Mouse (Mus musculus) midbrain, embryonic 12.5 days (tissue): ENCODE measurements around the gene Setmar. TPM values are rescaled to one million over a fixed set of nuclear protein-coding genes. Genes with fewer than 3 reads are reported as not detected.
A peak's percentile ranks its signal among the peaks of the same experiment; 100 is the strongest.

Experiments used
- ATAC-seq: fragments of 200-750 bp; cut with Nextera tagmentation; 2 replicates; pipeline ENCODE4 v1.8.0; 2017; ENCODE audit warnings: low read depth, moderate TSS enrichment, moderate library complexity; ENCODE audit not compliant: low FRiP score
- H3K27ac ChIP-seq: fragments of 300-500 bp; sonication (generic); replicated peaks from 2 replicates; pipeline ENCODE4 v1.5.1; 2016; ENCODE audit warnings: mild to moderate bottlenecking
- H3K27me3 ChIP-seq: fragments of 300-500 bp; sonication (generic); 2 replicates; pipeline ENCODE4 v1.6.1; 2016; ENCODE audit warnings: mild to moderate bottlenecking
- H3K36me3 ChIP-seq: fragments of 300-500 bp; sonication (generic); 2 replicates; pipeline ENCODE4 v1.6.1; 2016
- H3K4me1 ChIP-seq: fragments of 300-500 bp; sonication (generic); 2 replicates; pipeline ENCODE4 v1.6.1; 2016
- H3K4me2 ChIP-seq: fragments of 300-500 bp; sonication (generic); replicated peaks from 2 replicates; pipeline ENCODE4 v1.6.1; 2016; ENCODE audit warnings: mild to moderate bottlenecking, moderate library complexity
- H3K4me3 ChIP-seq: fragments of 300-500 bp; sonication (generic); 2 replicates; pipeline ENCODE4 v1.5.1; 2016; ENCODE audit warnings: mild to moderate bottlenecking
- H3K9ac ChIP-seq: fragments of 300-500 bp; sonication (generic); replicated peaks from 2 replicates; pipeline ENCODE4 v1.6.1; 2016; ENCODE audit warnings: mild to moderate bottlenecking, moderate library complexity
- H3K9me3 ChIP-seq: fragments of 300-500 bp; sonication (generic); 2 replicates; pipeline ENCODE4 v1.6.1; 2016; ENCODE audit warnings: mild to moderate bottlenecking
- WGBS: fragments of 180-500 bp; shearing (Covaris S2); methylation state at CpG from one replicate; pipeline ENCODE4 v1.1.7; 2016; 5-methylcytosine and 5-hydroxymethylcytosine counted together
- polyA plus RNA-seq: library from polyadenylated mRNA; unstranded; fragments of >200 nt; fragmentation: Nextera tagmentation; extraction: Ambion mirVana; gene quantifications from 2 replicates; pipeline ENCODE4 v1.2.1, GENCODE M21; 2016

Setmar gene
- polyA plus RNA-seq, 1 experiment from 2014 or later: 8.3 TPM

DNA sequence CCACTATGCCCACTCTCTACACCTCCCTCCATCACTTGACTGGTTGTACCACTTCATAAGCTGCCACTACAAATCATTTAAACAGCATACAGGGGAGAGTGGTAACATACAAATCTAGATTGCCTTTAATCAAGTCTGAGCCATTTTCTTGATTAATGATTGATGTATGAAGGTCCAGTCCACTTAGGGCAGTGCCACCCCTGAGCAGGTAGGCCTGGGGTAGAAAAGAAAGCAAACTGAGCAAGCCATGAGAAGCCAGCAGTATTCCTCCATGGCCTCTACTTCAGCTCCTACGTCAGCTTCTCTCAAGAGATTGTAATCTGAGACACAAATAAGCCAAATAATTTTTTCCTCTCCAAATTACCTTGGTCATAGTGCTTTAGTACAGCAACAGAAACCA is 26.5 kb downstream of the Setmar start:
- Histone ChIP-seq H3K27ac (no peak overlapping the region), H3K27me3 (no peaks in the 10 kb centered on the region), H3K4me2 (no peak overlapping the region), H3K9ac (no peak overlapping the region), H3K4me1 (no peaks in the 10 kb centered on the region), H3K36me3 (no peaks in the 10 kb centered on the region), H3K4me3 (no peak overlapping the region), H3K9me3 (no peaks in the 10 kb centered on the region)
- ATAC-seq: no peak
- 76% methylated on average over 1 of the region's 1 CpGs for WGBS

DNA sequence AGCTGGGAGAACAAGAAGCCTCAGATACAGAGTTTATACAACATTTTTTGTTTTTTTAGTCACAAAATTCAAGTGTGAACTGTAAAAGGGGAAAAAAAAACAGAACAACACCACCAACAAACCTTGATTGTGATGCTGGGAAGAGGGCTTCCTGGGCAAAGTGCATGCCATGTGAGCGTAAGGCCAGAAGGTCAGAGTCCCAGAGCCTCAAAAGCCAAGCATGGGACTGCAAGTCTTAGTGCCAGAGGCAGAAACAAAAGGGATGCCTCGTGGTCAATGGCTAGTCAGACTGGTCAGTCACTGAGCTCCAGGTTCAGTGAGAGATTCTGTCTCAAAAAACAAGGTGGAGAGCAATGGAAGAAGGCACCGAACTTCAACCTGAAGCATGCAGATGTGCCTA is 27.8 kb downstream of the Setmar start:
- Histone ChIP-seq H3K9ac (no peak overlapping the region), H3K4me1 (no peaks in the 10 kb centered on the region), H3K4me3 (no peak overlapping the region), H3K4me2 (no peak overlapping the region), H3K27ac (no peak overlapping the region), H3K36me3 (no peaks in the 10 kb centered on the region), H3K9me3 (no peaks in the 10 kb centered on the region), H3K27me3 (no peaks in the 10 kb centered on the region)
- ATAC-seq: no peak
- WGBS: 88% methylated on average over 3 of the region's 3 CpGs

DNA sequence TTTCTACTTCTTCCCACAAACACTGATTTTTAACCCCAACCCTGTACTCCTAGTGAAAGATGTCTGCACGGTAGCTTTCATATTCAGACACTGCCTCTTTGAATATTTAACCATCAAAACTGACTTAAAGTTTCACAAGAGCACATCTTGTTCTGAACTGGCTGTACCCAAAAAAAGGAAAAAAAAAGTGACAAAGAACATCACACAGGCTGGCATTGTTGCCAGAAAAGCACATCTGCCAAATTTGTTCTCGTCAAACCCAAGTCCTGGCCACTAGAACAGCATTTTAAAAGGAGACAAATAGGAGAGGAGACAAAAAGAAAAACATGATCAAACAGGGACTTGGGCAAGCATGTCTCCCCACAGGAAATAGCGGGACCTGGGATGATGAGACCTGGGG is 28.6 kb downstream of the Setmar start:
- no peaks in the 10 kb centered on the region for H3K36me3 ChIP-seq
- no peak overlapping the region for H3K4me3 ChIP-seq
- 83% methylated on average over 3 of the region's 3 CpGs for WGBS
- no peak overlapping the region for H3K27ac ChIP-seq
- no peaks in the 10 kb centered on the region for H3K27me3 ChIP-seq
- no peak overlapping the region for H3K4me2 ChIP-seq
- 0 out of 2 replicates have a peak, but pooled peaks cover 2% of the 10 kb centered on the region for H3K4me1 ChIP-seq
- no peaks in the 10 kb centered on the region for H3K9me3 ChIP-seq
- H3K9ac ChIP-seq: no peak overlapping the region
- no peak for ATAC-seq

GRCm38 (mm10) chr6:108095445-108095844 is 30.6 kb downstream of the Setmar start:
- Histone ChIP-seq H3K9me3 (no peaks in the 10 kb centered on the region), H3K36me3 (no peaks in the 10 kb centered on the region), H3K27me3 (no peaks in the 10 kb centered on the region), H3K4me1 (peaks cover 5% of the 10 kb centered on the region; the same call in 1 of the 2 replicates), H3K9ac (no peak overlapping the region), H3K4me3 (no peak overlapping the region), H3K27ac (no peak overlapping the region), H3K4me2 (no peak overlapping the region)
- WGBS: 81% methylated on average over 5 of the region's 5 CpGs
- ATAC-seq: no peak

- ATAC-seq: peak; percentile 89
- Histone ChIP-seq H3K9ac (no peak overlapping the region), H3K36me3 (no peaks in the 10 kb centered on the region), H3K4me2 (no peak overlapping the region), H3K4me3 (no peak overlapping the region), H3K27ac (no peak overlapping the region), H3K27me3 (no peaks in the 10 kb centered on the region), H3K4me1 (peaks cover 5% of the 10 kb centered on the region; the same call in 1 of the 2 replicates), H3K9me3 (no peaks in the 10 kb centered on the region)
- 18% methylated on average over 9 of the region's 9 CpGs for WGBS
Measured at GRCm38 (mm10) chr6:108098171-108098845, 33.5 kb downstream of the Setmar start.

- Histone ChIP-seq H3K9me3 (no peaks in the 10 kb centered on the region), H3K9ac (no peak overlapping the region), H3K27me3 (no peaks in the 10 kb centered on the region), H3K4me1 (peaks cover 5% of the 10 kb centered on the region; the same call in 1 of the 2 replicates), H3K4me3 (no peak overlapping the region), H3K36me3 (no peaks in the 10 kb centered on the region), H3K27ac (no peak overlapping the region), H3K4me2 (no peak overlapping the region)
- ATAC-seq: peak; percentile 72
- 49% methylated on average over 3 of the region's 3 CpGs for WGBS
Measured at GRCm38 (mm10) chr6:108098846-108099217, 34.0 kb downstream of the Setmar start.

DNA sequence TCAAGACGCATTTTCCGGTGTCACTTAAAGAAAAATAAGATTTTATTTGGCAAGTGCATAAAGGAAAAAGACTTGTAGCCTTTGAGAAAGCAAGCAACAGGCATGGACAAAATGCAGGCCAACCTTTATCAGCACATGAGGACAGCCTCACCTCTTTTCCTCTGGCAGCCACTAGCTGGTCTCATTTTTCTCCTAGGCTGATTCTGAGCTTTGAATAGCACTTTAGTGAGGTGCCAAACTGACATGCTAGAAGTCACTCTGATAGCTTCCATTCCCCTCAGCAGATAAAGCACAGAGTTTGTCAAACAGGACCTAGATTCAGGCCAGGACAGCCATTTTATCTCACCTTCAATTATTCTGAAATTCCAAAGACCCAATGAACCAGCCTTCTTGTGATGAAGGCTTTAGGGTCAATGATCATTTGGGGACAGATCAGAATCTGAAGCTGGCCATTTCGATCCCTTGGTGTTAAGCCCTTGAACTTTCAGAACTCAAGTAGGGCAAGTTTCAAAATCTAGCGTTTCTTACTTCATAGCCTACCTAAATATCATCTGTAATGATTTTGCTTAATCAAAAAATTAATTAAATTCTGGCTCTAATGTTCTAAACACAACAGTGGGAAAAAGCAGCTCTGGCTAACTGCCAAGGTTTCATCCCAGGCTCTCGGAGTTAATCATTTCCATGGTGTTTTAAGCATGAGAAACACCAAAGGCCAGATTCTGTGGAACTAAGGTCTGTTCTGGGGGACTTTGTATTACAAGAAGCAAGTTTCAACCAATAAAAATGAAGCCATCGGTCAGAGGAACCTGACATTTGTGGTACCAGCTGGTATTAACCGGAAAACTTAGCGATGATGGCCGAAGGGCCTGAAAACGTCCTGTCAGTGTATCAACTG is 37.3 kb downstream of the Setmar start:
- Histone ChIP-seq H3K4me3 (no peak overlapping the region), H3K4me2 (no peak overlapping the region), H3K27me3 (no peaks in the 10 kb centered on the region), H3K36me3 (no peaks in the 10 kb centered on the region), H3K27ac (no peak overlapping the region), H3K9me3 (no peaks in the 10 kb centered on the region), H3K9ac (no peak overlapping the region), H3K4me1 (peaks cover 5% of the 10 kb centered on the region; the same call in 1 of the 2 replicates)
- ATAC-seq: no peak
- WGBS: 90% methylated on average over 10 of the region's 10 CpGs

GRCm38 (mm10) chr6:108107376-108107775 is 42.5 kb downstream of the Setmar start:
- no peak for ATAC-seq
- Histone ChIP-seq H3K4me3 (no peak overlapping the region), H3K9me3 (no peaks in the 10 kb centered on the region), H3K27me3 (no peaks in the 10 kb centered on the region), H3K4me2 (no peak overlapping the region), H3K4me1 (no peaks in the 10 kb centered on the region), H3K9ac (no peak overlapping the region), H3K36me3 (peaks cover 6% of the 10 kb centered on the region; the same call in 1 of the 2 replicates), H3K27ac (no peak overlapping the region)

DNA sequence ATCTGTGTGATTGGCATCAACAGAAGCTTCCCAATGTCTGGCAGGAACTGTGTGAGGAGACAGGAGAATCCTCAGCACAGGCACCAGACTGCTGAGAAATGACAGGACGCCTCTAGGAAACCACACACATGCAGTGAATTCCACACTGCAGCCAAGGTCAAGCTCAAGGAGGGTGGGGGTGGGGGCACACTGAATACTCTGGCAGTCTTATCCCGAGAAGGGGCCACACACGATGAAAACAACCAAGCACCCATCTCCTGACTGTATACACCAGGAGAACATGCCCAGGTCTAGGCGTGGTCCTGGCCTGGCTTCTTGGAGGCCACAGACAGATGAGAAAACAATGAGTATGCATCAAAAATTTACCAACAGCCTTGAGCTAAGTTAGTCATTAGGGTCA is 45.5 kb downstream of the Setmar start:
- H3K4me2 ChIP-seq: no peak overlapping the region
- ATAC-seq: no peak
- peaks cover 6% of the 10 kb centered on the region; the same call in 1 of the 2 replicates for H3K36me3 ChIP-seq
- H3K27me3 ChIP-seq: no peaks in the 10 kb centered on the region
- no peak overlapping the region for H3K9ac ChIP-seq
- H3K27ac ChIP-seq: no peak overlapping the region
- H3K4me3 ChIP-seq: no peak overlapping the region
- no peaks in the 10 kb centered on the region for H3K4me1 ChIP-seq
- H3K9me3 ChIP-seq: no peaks in the 10 kb centered on the region
- WGBS: 86% methylated on average over 4 of the region's 4 CpGs

- Histone ChIP-seq H3K9ac (no peak overlapping the region), H3K27ac (no peak overlapping the region), H3K4me3 (no peak overlapping the region), H3K4me1 (no peaks in the 10 kb centered on the region), H3K36me3 (peaks cover 6% of the 10 kb centered on the region; the same call in 1 of the 2 replicates), H3K4me2 (no peak overlapping the region), H3K27me3 (no peaks in the 10 kb centered on the region), H3K9me3 (no peaks in the 10 kb centered on the region)
- ATAC-seq: no peak
Measured at GRCm38 (mm10) chr6:108111693-108112092, 46.8 kb downstream of the Setmar start.

DNA sequence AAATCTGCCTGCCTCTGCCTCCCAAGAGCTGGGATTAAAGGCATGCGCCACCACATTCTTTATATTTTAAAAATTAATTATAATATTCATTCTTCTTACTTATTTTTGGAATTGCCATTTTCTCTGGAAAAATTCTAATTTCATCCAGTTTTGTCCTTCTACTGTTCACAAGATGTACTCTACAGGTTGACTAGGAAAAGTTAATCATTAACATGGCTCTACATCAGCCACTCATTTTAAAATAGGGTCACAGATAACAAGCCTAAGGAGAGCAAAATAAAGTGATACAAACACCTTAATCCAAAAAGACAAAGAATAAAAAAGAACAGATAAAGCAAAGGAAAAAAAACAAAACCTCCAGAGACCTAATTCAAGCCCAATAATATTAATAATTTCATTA is 50.1 kb downstream of the Setmar start:
- WGBS: 100% methylated on average over 1 of the region's 1 CpGs
- no peak overlapping the region for H3K4me3 ChIP-seq
- H3K9me3 ChIP-seq: no peaks in the 10 kb centered on the region
- no peak for ATAC-seq
- H3K9ac ChIP-seq: no peak overlapping the region
- H3K4me2 ChIP-seq: no peak overlapping the region
- no peaks in the 10 kb centered on the region for H3K36me3 ChIP-seq
- no peaks in the 10 kb centered on the region for H3K4me1 ChIP-seq
- H3K27me3 ChIP-seq: no peaks in the 10 kb centered on the region
- no peak overlapping the region for H3K27ac ChIP-seq

- no peaks in the 10 kb centered on the region for H3K9me3 ChIP-seq
- H3K4me3 ChIP-seq: no peak overlapping the region
- no peak for ATAC-seq
- H3K4me1 ChIP-seq: no peaks in the 10 kb centered on the region
- no peak overlapping the region for H3K27ac ChIP-seq
- 94% methylated on average over 6 of the region's 6 CpGs for WGBS
- no peak overlapping the region for H3K9ac ChIP-seq
- no peak overlapping the region for H3K4me2 ChIP-seq
- no peaks in the 10 kb centered on the region for H3K36me3 ChIP-seq
- H3K27me3 ChIP-seq: no peaks in the 10 kb centered on the region
Measured at GRCm38 (mm10) chr6:108117881-108118280, 53.0 kb downstream of the Setmar start.
